Mouse (Mus musculus) liver, embryonic 14.5 days (tissue): ENCODE results near the gene Chrm2.

Experiments
- CTCF ChIP-seq: IDR thresholded peaks from 2 replicates; pipeline ENCODE4 v1.5.1; 2016; ENCODE audit warnings: antibody characterized with exemption, low read depth, control low read depth
- EP300 ChIP-seq: IDR thresholded peaks from 2 replicates; pipeline ENCODE4 v1.6.1; 2016; ENCODE audit warnings: antibody characterized with exemption, low read depth

DNA sequence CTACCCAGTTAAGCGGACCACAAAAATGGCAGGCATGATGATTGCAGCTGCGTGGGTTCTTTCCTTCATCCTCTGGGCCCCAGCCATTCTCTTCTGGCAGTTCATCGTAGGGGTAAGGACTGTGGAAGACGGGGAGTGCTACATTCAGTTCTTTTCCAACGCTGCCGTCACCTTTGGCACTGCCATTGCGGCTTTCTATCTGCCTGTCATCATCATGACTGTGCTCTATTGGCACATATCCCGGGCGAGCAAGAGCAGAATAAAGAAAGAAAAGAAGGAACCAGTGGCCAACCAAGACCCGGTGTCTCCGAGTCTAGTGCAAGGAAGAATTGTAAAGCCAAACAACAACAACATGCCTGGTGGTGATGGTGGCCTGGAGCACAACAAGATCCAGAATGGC, 135.7 kb downstream of the Chrm2 start:
- no peak for TF ChIP-seq CTCF
- no peak for TF ChIP-seq EP300
